8 mouse cellular contexts compared by ENCODE assay signal in genomic region chr2:71211591-71212359, GRCm38 (mm10). TPM values are rescaled to one million over a fixed set of nuclear protein-coding genes. Genes with fewer than 3 reads are reported as not detected.
DNase-seq lines count a peak whose midpoint lies in the region; ATAC-seq and TF ChIP-seq lines count a peak whose summit lies in the region.

Dync1i2 (plus strand) TSS chr2:71211706.

- no peak for TF ChIP-seq POLR2A in ES-Bruce4 (IDR thresholded peaks at IDR 0.05; ENCODE audit: insufficient read depth, low read length)

- TF ChIP-seq EP300 in ES-Bruce4 (IDR thresholded peaks at IDR 0.05; ENCODE audit: insufficient read depth, low read depth, low read length): no peak
- peak; percentile 71 for TF ChIP-seq EP300 in liver, postnatal 0 days (IDR thresholded peaks at IDR 0.05; ENCODE audit: low read depth)

- peak within 1 kb of the TSS; percentile 71 for H3K4me2 ChIP-seq in forebrain, embryonic 13.5 days
- H3K4me2 ChIP-seq in liver, postnatal 0 days (ENCODE audit: low read depth, low read length): peak within 1 kb of the TSS; percentile 76
- H3K4me2 ChIP-seq in neural tube, embryonic 14.5 days (ENCODE audit: low read depth, low read length): peak within 1 kb of the TSS; percentile 60

- H3K36me3 ChIP-seq in ES-Bruce4 (ENCODE audit: control insufficient read depth, insufficient read depth, low read length, poor library complexity, severe bottlenecking): no peaks in the 10 kb centered on the region; the same call in 1 of the 2 replicates
- H3K36me3 ChIP-seq in forebrain, embryonic 13.5 days (ENCODE audit: poor library complexity, severe bottlenecking): peaks cover 23% of the 10 kb centered on the region
- H3K36me3 ChIP-seq in liver, postnatal 0 days (replicated peaks; ENCODE audit: insufficient read depth, low read length): peaks cover 5% of the 10 kb centered on the region; the same call in 1 of the 2 replicates
- H3K36me3 ChIP-seq in neural tube, embryonic 14.5 days (ENCODE audit: control insufficient read depth, insufficient read depth, low read length): no peaks in the 10 kb centered on the region

- TF ChIP-seq CTCF in ES-Bruce4 (IDR thresholded peaks at IDR 0.05; ENCODE audit: low read depth, low read length): no peak
- no peak for TF ChIP-seq CTCF in liver, postnatal 0 days (IDR thresholded peaks at IDR 0.05; ENCODE audit: low read depth)

- no peaks in the 10 kb centered on the region for H3K4me1 ChIP-seq in ES-Bruce4 (ENCODE audit: control insufficient read depth, insufficient read depth, low read length)
- peaks cover 15% of the 10 kb centered on the region for H3K4me1 ChIP-seq in forebrain, embryonic 13.5 days
- peaks cover 3% of the 10 kb centered on the region; the same call in 1 of the 2 replicates for H3K4me1 ChIP-seq in liver, postnatal 0 days (ENCODE audit: insufficient read depth)
- peaks cover 4% of the 10 kb centered on the region for H3K4me1 ChIP-seq in neural tube, embryonic 14.5 days (ENCODE audit: control insufficient read depth, insufficient read depth, low read length)

- peak; percentile 100 for ATAC-seq in cerebellum, adult (ENCODE audit: insufficient number of reproducible peaks, low FRiP score, low TSS enrichment)
- ATAC-seq in forebrain, embryonic 13.5 days: peak; percentile 100
- peak; percentile 100 for ATAC-seq in liver, postnatal 0 days
- peak; percentile 100 for ATAC-seq in neural tube, embryonic 14.5 days (ENCODE audit: low read depth)

- peak within 1 kb of the TSS; percentile 97 for H3K4me3 ChIP-seq in ES-Bruce4 (ENCODE audit: low read depth, low read length)
- peak within 1 kb of the TSS; percentile 88 for H3K4me3 ChIP-seq in forebrain, embryonic 13.5 days
- peak within 1 kb of the TSS; percentile 95 for H3K4me3 ChIP-seq in liver, postnatal 0 days (ENCODE audit: low read depth, low read length)
- H3K4me3 ChIP-seq in neural tube, embryonic 14.5 days (ENCODE audit: low read depth, low read length): peak within 1 kb of the TSS; percentile 95

- peak within 1 kb of the TSS; percentile 79 for H3K9ac ChIP-seq in ES-Bruce4 (ENCODE audit: low read depth, poor library complexity, severe bottlenecking)
- peak within 1 kb of the TSS; percentile 91 for H3K9ac ChIP-seq in forebrain, embryonic 13.5 days
- peak within 1 kb of the TSS; percentile 95 for H3K9ac ChIP-seq in liver, postnatal 0 days (replicated peaks)
- peak within 1 kb of the TSS; percentile 99 for H3K9ac ChIP-seq in neural tube, embryonic 14.5 days (replicated peaks; ENCODE audit: low read depth, low read length)

- no peaks in the 10 kb centered on the region for H3K9me3 ChIP-seq in ES-Bruce4 (replicated peaks; ENCODE audit: control insufficient read depth, insufficient read depth, low read length, poor library complexity, severe bottlenecking)
- H3K9me3 ChIP-seq in forebrain, embryonic 13.5 days (replicated peaks): no peaks in the 10 kb centered on the region
- H3K9me3 ChIP-seq in liver, postnatal 0 days (ENCODE audit: low read length): no peaks in the 10 kb centered on the region
- no peaks in the 10 kb centered on the region for H3K9me3 ChIP-seq in neural tube, embryonic 14.5 days (ENCODE audit: control insufficient read depth, low read length)

- no peaks in the 10 kb centered on the region; the same call in 1 of the 2 replicates for H3K27me3 ChIP-seq in ES-Bruce4 (ENCODE audit: control insufficient read depth, insufficient read depth, low read length, poor library complexity, severe bottlenecking)
- H3K27me3 ChIP-seq in forebrain, embryonic 13.5 days: no peaks in the 10 kb centered on the region
- no peaks in the 10 kb centered on the region for H3K27me3 ChIP-seq in liver, postnatal 0 days (ENCODE audit: insufficient read depth, low read length)
- no peaks in the 10 kb centered on the region for H3K27me3 ChIP-seq in neural tube, embryonic 14.5 days (ENCODE audit: control insufficient read depth, insufficient read depth, low read length)

- peak; percentile 94 to 95 for DNase-seq in heart, postnatal 10 days
- peak; percentile 86 for DNase-seq in large intestine, adult 2 months (ENCODE audit: low read depth, low spot score)
- peak; percentile 90 for DNase-seq in liver, postnatal 0 days
- peak; percentile 87 for DNase-seq in testis, postnatal 10 days (ENCODE audit: low spot score)

- WGBS in forebrain, embryonic 13.5 days: under 1% methylated on average over 57 of the region's 57 CpGs
- WGBS in large intestine, adult 2 months: under 1% methylated on average over 57 of the region's 57 CpGs
- WGBS in liver, postnatal 0 days (ENCODE audit: insufficient replicate concordance): under 1% methylated on average over 57 of the region's 57 CpGs
- under 1% methylated on average over 57 of the region's 57 CpGs for WGBS in neural tube, embryonic 14.5 days

- H3K27ac ChIP-seq in ES-Bruce4 (ENCODE audit: insufficient read depth, low read length): no peak within 1 kb of the TSS
- H3K27ac ChIP-seq in forebrain, embryonic 13.5 days: peak within 1 kb of the TSS; percentile 86
- peak within 1 kb of the TSS; percentile 80 for H3K27ac ChIP-seq in liver, postnatal 0 days (ENCODE audit: low read depth)
- H3K27ac ChIP-seq in neural tube, embryonic 14.5 days (ENCODE audit: low read depth, low read length): peak within 1 kb of the TSS; percentile 86

- intact Hi-C loops in heart, postnatal 10 days (cut with DNase I): no loop called here

RNA-seq across cellular contexts. Expression of gene Dync1i2, which starts in this region (rescaled TPM):
- 140 and 149 TPM in 2 replicates for polyA plus RNA-seq in ES-Bruce4 (2011; ENCODE audit: insufficient read depth, insufficient read length, low read depth, missing spikeins)
- 177 and 182 TPM in 2 replicates for polyA plus RNA-seq in forebrain, embryonic 13.5 days (2015; fragmentation: Nextera tagmentation; extraction: Ambion mirVana)
- 10 to 100 TPM; 85.4 to 92.6 TPM for total RNA-seq in heart, postnatal 10 days (2021)
- 20.7 and 21.5 TPM in 2 replicates for polyA plus RNA-seq in large intestine, adult 2 months (2012; rRNA removed)
- 20.9 and 21.5 TPM in 2 replicates for polyA plus RNA-seq in liver, postnatal 0 days (2015; fragmentation: Nextera tagmentation; extraction: Ambion mirVana)
- 229 and 268 TPM in 2 replicates for polyA plus RNA-seq in neural tube, embryonic 14.5 days (2014; fragmentation: Nextera tagmentation; extraction: Ambion mirVana)
